Mouse (Mus musculus) inflammation-experienced regulatory T-cells, adult 6 months (primary cell): ENCODE results near the gene Tas2r114. TPM values are rescaled to one million over a fixed set of nuclear protein-coding genes. Genes with fewer than 3 reads are reported as not detected.

Experiments used
- ATAC-seq: one replicate; pipeline ENCODE4 v1.8.0; 2017
- polyA plus RNA-seq, 3 experiments: library from polyadenylated mRNA; unstranded; fragments of 100-300 nt; shearing (Covaris generic); gene quantifications; one replicate each; pipeline ENCODE4 v1.2.1; 2017

The Tas2r114 gene
- polyA plus RNA-seq = not detected

GRCm38 (mm10) chr6:131689963-131690362 lies at the start of gene Tas2r114:
Gene Tas2r114, minus strand, starts transcription at chr6:131690063.
- ATAC-seq = no peak

GRCm38 (mm10) chr6:131712803-131713202 lies 22.9 kb upstream of the Tas2r114 start:
- no peak for ATAC-seq

- ATAC-seq = no peak
Measured at GRCm38 (mm10) chr6:131687395-131687794, 2.5 kb downstream of the Tas2r114 start, which contains the start of gene Tas2r105. Gene Tas2r105, minus strand, starts transcription at chr6:131687495.

GRCm38 (mm10) chr6:131685644-131686043 lies 4.2 kb downstream of the Tas2r114 start, which contains the start of gene Tas2r104:
Gene Tas2r104, minus strand, starts transcription at chr6:131685744.
- no peak for ATAC-seq

- no peak for ATAC-seq
Measured at GRCm38 (mm10) chr6:131678786-131679185, 11.1 kb downstream of the Tas2r114 start, which contains the start of gene Tas2r106. Gene Tas2r106, minus strand, starts transcription at chr6:131678886.

GRCm38 (mm10) chr6:131660049-131660448 lies 29.8 kb downstream of the Tas2r114 start, which contains the start of gene Tas2r107:
Gene Tas2r107, minus strand, starts transcription at chr6:131660149.
- ATAC-seq = no peak

Other genes starting within 250 kb of the Tas2r114 start
- not detected for gene 5430401F13Rik, start 203.7 kb downstream of the Tas2r114 start, polyA plus RNA-seq
- gene Gm6619, start 203.7 kb downstream of the Tas2r114 start, polyA plus RNA-seq = not detected
- not detected for gene Tas2r130, start 59.2 kb downstream of the Tas2r114 start, polyA plus RNA-seq
- not detected for gene Tas2r107, start 29.9 kb downstream of the Tas2r114 start, polyA plus RNA-seq
- gene Tas2r106, start 11.2 kb downstream of the Tas2r114 start, polyA plus RNA-seq = not detected
- not detected for gene Tas2r104, start 4.3 kb downstream of the Tas2r114 start, polyA plus RNA-seq
- not detected for gene Tas2r105, start 2.6 kb downstream of the Tas2r114 start, polyA plus RNA-seq